ENCODE assay signal across 10 mouse cellular contexts in the genomic region with DNA sequence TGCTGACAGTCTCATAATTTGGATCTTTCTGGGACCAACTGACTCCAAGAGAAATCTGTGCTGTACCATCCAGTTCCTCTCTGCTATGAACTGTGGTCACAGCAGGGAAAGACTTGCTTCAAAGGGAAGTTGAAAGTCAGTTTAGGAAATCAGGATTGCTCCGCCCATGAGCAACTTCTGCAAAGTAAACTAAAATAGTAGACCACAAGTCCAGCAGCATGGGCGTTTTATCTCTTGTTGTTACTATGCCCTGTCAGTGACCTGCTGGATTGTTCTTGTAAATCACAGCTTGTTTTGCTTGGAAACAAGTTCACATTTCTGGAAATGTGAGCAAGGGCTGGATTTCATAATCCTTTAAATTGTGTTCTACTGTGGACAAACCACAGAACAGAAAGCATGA. TPM values are rescaled to one million over a fixed set of nuclear protein-coding genes. Genes with fewer than 3 reads are reported as not detected.
DNase-seq lines count a peak whose midpoint lies in the region; ATAC-seq and TF ChIP-seq lines count a peak whose summit lies in the region.
"Had no signal": no experiment of that assay in that cellular context is flagged by ENCODE, and none has a peak within 500 bp of the region (broad histone marks: within the 10 kb centered on the region; RNA-seq: fewer than 3 reads in every experiment).

No protein-coding gene starts in this region.

- TF ChIP-seq EP300 in MEL (IDR thresholded peaks at IDR 0.05; ENCODE audit: low read depth in 1 of 2, low read length in 2 of 2): no peak

- TF ChIP-seq RAD21 in MEL (IDR thresholded peaks at IDR 0.05; ENCODE audit: low read depth, low read length): no peak

- H3K9ac ChIP-seq in embryonic facial prominence, embryonic 14.5 days (ENCODE audit: low read depth, low read length): no peak overlapping the region
- H3K9ac ChIP-seq in MEL (ENCODE audit: control insufficient read depth, low read depth, low read length, poor library complexity, severe bottlenecking): no peak overlapping the region
- H3K9ac ChIP-seq in heart, embryonic 15.5 days: no peak overlapping the region
- H3K9ac ChIP-seq in liver, embryonic 15.5 days: no peak overlapping the region
- H3K9ac ChIP-seq in midbrain, embryonic 13.5 days (replicated peaks): no peak overlapping the region
- H3K9ac ChIP-seq: embryonic facial prominence, embryonic 12.5 days had no signal

- H3K36me3 ChIP-seq in embryonic facial prominence, embryonic 14.5 days (ENCODE audit: control insufficient read depth, insufficient read depth, low read length): no peaks in the 10 kb centered on the region
- H3K36me3 ChIP-seq in embryonic facial prominence, embryonic 10.5 days (replicated peaks): no peaks in the 10 kb centered on the region
- no peaks in the 10 kb centered on the region for H3K36me3 ChIP-seq in MEL (ENCODE audit: control insufficient read depth in 1 of 2, insufficient read depth in 2 of 2, low read length in 2 of 2)
- H3K36me3 ChIP-seq in heart, embryonic 15.5 days: no peaks in the 10 kb centered on the region
- no peaks in the 10 kb centered on the region for H3K36me3 ChIP-seq in liver, embryonic 15.5 days (replicated peaks)
- no peaks in the 10 kb centered on the region for H3K36me3 ChIP-seq in midbrain, embryonic 13.5 days
- H3K36me3 ChIP-seq: embryonic facial prominence, embryonic 12.5 days had no signal

- DNase-seq in embryonic facial prominence, embryonic 14.5 days (ENCODE audit: low spot score): peak; percentile 82
- no peak for DNase-seq in embryonic facial prominence, embryonic 10.5 days (ENCODE audit: low spot score)
- peak; percentile 25 for DNase-seq in MEL (ENCODE audit: low read depth, low spot score)
- no peak for DNase-seq in frontal cortex, postnatal 14 days (ENCODE audit: low spot score in 2 of 2)
- no peak for DNase-seq in cerebellum, adult 18-20 months

- H3K27me3 ChIP-seq in embryonic facial prominence, embryonic 14.5 days (replicated peaks; ENCODE audit: control insufficient read depth, insufficient read depth, low read length): no peaks in the 10 kb centered on the region
- no peaks in the 10 kb centered on the region for H3K27me3 ChIP-seq in embryonic facial prominence, embryonic 10.5 days (replicated peaks; ENCODE audit: low read depth, poor library complexity, severe bottlenecking)
- no peaks in the 10 kb centered on the region for H3K27me3 ChIP-seq in MEL (ENCODE audit: control insufficient read depth in 1 of 2, insufficient read depth in 2 of 2, low read length in 2 of 2)
- H3K27me3 ChIP-seq in heart, embryonic 15.5 days: no peaks in the 10 kb centered on the region
- no peaks in the 10 kb centered on the region for H3K27me3 ChIP-seq in liver, embryonic 15.5 days
- H3K27me3 ChIP-seq in midbrain, embryonic 13.5 days: no peaks in the 10 kb centered on the region
- H3K27me3 ChIP-seq: embryonic facial prominence, embryonic 12.5 days; megakaryocyte, embryonic 14.5 days had no signal

- no peak for TF ChIP-seq POLR2A in MEL (IDR thresholded peaks at IDR 0.05; ENCODE audit: control insufficient read depth in 1 of 2, insufficient read depth in 1 of 2, low read depth in 1 of 2, low read length in 2 of 2, poor library complexity in 1 of 2)

- 0 out of 2 replicates have a peak, but pooled peaks have one; percentile 15 for ATAC-seq in embryonic facial prominence, embryonic 14.5 days (ENCODE audit: low read depth)
- ATAC-seq in heart, embryonic 15.5 days (replicated peaks; ENCODE audit: insufficient number of reproducible peaks, insufficient read depth, low FRiP score, low read depth): 0 out of 2 replicates have a peak, but pooled peaks have one; percentile 47
- ATAC-seq in liver, embryonic 15.5 days (ENCODE audit: insufficient read depth): peak; percentile 79
- no peak for ATAC-seq in midbrain, embryonic 13.5 days

- no peak overlapping the region; the same call in 1 of the 2 replicates for H3K27ac ChIP-seq in embryonic facial prominence, embryonic 14.5 days (replicated peaks; ENCODE audit: low read depth, low read length)
- H3K27ac ChIP-seq in embryonic facial prominence, embryonic 10.5 days (replicated peaks): no peak overlapping the region
- H3K27ac ChIP-seq in MEL (ENCODE audit: control insufficient read depth, low read depth, low read length): no peak overlapping the region
- H3K27ac ChIP-seq in heart, embryonic 15.5 days: peak overlapping the region; percentile 14; the same call in 1 of the 2 replicates
- 0 out of 2 replicates have a peak overlapping the region, but pooled peaks have one; percentile 33 for H3K27ac ChIP-seq in liver, embryonic 15.5 days (replicated peaks)
- no peak overlapping the region for H3K27ac ChIP-seq in midbrain, embryonic 13.5 days
- H3K27ac ChIP-seq: embryonic facial prominence, embryonic 12.5 days had no signal

- H3K4me3 ChIP-seq in embryonic facial prominence, embryonic 14.5 days (ENCODE audit: low read depth, low read length): no peak overlapping the region
- H3K4me3 ChIP-seq in embryonic facial prominence, embryonic 10.5 days: no peak overlapping the region
- no peak overlapping the region for H3K4me3 ChIP-seq in MEL (ENCODE audit: control insufficient read depth in 1 of 2, insufficient read depth in 1 of 2, low read depth in 2 of 2, low read length in 2 of 2)
- H3K4me3 ChIP-seq in heart, embryonic 15.5 days: no peak overlapping the region
- peak overlapping the region; percentile 10; the same call in 1 of the 2 replicates for H3K4me3 ChIP-seq in liver, embryonic 15.5 days (replicated peaks)
- no peak overlapping the region for H3K4me3 ChIP-seq in midbrain, embryonic 13.5 days (replicated peaks)
- H3K4me3 ChIP-seq: embryonic facial prominence, embryonic 12.5 days; megakaryocyte, embryonic 14.5 days had no signal

- no peak for TF ChIP-seq CTCF in MEL (IDR thresholded peaks at IDR 0.05 in 2 of 3, conservative IDR thresholded peaks at IDR 0.05 in 1 of 3; ENCODE audit: control insufficient read depth in 1 of 3, insufficient read depth in 1 of 3, low read depth in 2 of 3, low read length in 3 of 3, poor library complexity in 1 of 3, severe bottlenecking in 1 of 3)

- 34% methylated on average over 2 of the region's 2 CpGs for WGBS in embryonic facial prominence, embryonic 14.5 days
- 66% methylated on average over 2 of the region's 2 CpGs for WGBS in embryonic facial prominence, embryonic 10.5 days
- WGBS in heart, embryonic 15.5 days: 25% methylated on average over 2 of the region's 2 CpGs
- 5% methylated on average over 2 of the region's 2 CpGs for WGBS in liver, embryonic 15.5 days (ENCODE audit: insufficient replicate concordance)
- 67% methylated on average over 2 of the region's 2 CpGs for WGBS in midbrain, embryonic 13.5 days

- no peaks in the 10 kb centered on the region for H3K9me3 ChIP-seq in embryonic facial prominence, embryonic 14.5 days (ENCODE audit: control insufficient read depth, low read length)
- H3K9me3 ChIP-seq in embryonic facial prominence, embryonic 10.5 days: no peaks in the 10 kb centered on the region
- no peaks in the 10 kb centered on the region for H3K9me3 ChIP-seq in MEL (replicated peaks; ENCODE audit: insufficient read depth, low read length)
- H3K9me3 ChIP-seq in heart, embryonic 15.5 days (replicated peaks): no peaks in the 10 kb centered on the region
- no peaks in the 10 kb centered on the region for H3K9me3 ChIP-seq in liver, embryonic 15.5 days (replicated peaks)
- no peaks in the 10 kb centered on the region for H3K9me3 ChIP-seq in midbrain, embryonic 13.5 days
- H3K9me3 ChIP-seq: embryonic facial prominence, embryonic 12.5 days; megakaryocyte, embryonic 14.5 days had no signal

- H3K4me2 ChIP-seq in embryonic facial prominence, embryonic 14.5 days (ENCODE audit: low read depth, low read length): no peak overlapping the region
- H3K4me2 ChIP-seq in heart, embryonic 15.5 days: peak overlapping the region; percentile 20; the same call in 1 of the 2 replicates
- no peak overlapping the region for H3K4me2 ChIP-seq in liver, embryonic 15.5 days
- H3K4me2 ChIP-seq in midbrain, embryonic 13.5 days (replicated peaks): no peak overlapping the region
- H3K4me2 ChIP-seq: embryonic facial prominence, embryonic 12.5 days had no signal

- no peaks in the 10 kb centered on the region for H3K79me2 ChIP-seq in MEL (ENCODE audit: control insufficient read depth, insufficient read depth, low read length, poor library complexity)

- no peaks in the 10 kb centered on the region for H3K4me1 ChIP-seq in embryonic facial prominence, embryonic 14.5 days (ENCODE audit: control insufficient read depth, insufficient read depth, low read length)
- H3K4me1 ChIP-seq in embryonic facial prominence, embryonic 10.5 days: no peaks in the 10 kb centered on the region
- no peaks in the 10 kb centered on the region for H3K4me1 ChIP-seq in MEL (ENCODE audit: control insufficient read depth in 1 of 2, insufficient read depth in 2 of 2, low read length in 2 of 2)
- no peaks in the 10 kb centered on the region for H3K4me1 ChIP-seq in heart, embryonic 15.5 days (replicated peaks)
- H3K4me1 ChIP-seq in liver, embryonic 15.5 days (replicated peaks): no peaks in the 10 kb centered on the region
- H3K4me1 ChIP-seq in midbrain, embryonic 13.5 days (replicated peaks): no peaks in the 10 kb centered on the region
- H3K4me1 ChIP-seq: embryonic facial prominence, embryonic 12.5 days; megakaryocyte, embryonic 14.5 days had no signal

TF ChIP-seq in MEL, 35 proteins besides CTCF, POLR2A, EP300 and RAD21:
- TF ChIP-seq RCOR1 (IDR thresholded peaks at IDR 0.05; ENCODE audit: low read depth, low read length): peak; percentile 60; the same call in 1 of the 2 replicates
- no peak for TF ChIP-seq ZNF384 (IDR thresholded peaks at IDR 0.05; ENCODE audit: low read depth, low read length)
TF ChIP-seq in MEL: peak in this region for 1.

RNA-seq across cellular contexts. Expression of a gene that starts 0.4 kb away (rescaled TPM):
- 22.2 and 36.2 TPM in 2 replicates for polyA plus RNA-seq in embryonic facial prominence, embryonic 14.5 days (2014; fragmentation: Nextera tagmentation; extraction: Ambion mirVana)
- 1.5 TPM in 2 replicates for polyA plus RNA-seq in embryonic facial prominence, embryonic 10.5 days (2016; fragmentation: Nextera tagmentation; extraction: Ambion mirVana)
- total RNA-seq in MEL (2012; rRNA removed): not detected in 2 replicates
- not detected for polyA plus RNA-seq in MEL (2012; ENCODE audit: insufficient read depth in 1 of 2, insufficient read length in 2 of 2, low read depth in 1 of 2, low replicate concordance in 2 of 2, missing spikeins in 1 of 2)
- polyA plus RNA-seq in heart, embryonic 15.5 days (2015; fragmentation: Nextera tagmentation; extraction: Ambion mirVana): 26.8 and 27.3 TPM in 2 replicates
- 15.8 and 17.1 TPM in 2 replicates for polyA plus RNA-seq in liver, embryonic 15.5 days (2015; fragmentation: Nextera tagmentation; extraction: Ambion mirVana)
- 10.2 and 11.4 TPM in 2 replicates for polyA plus RNA-seq in midbrain, embryonic 13.5 days (2015; fragmentation: Nextera tagmentation; extraction: Ambion mirVana)

Comparison
In these comparisons a context has a peak if more than half of its experiments do, and no peak if none do; other contexts are left out.
1. DNase-seq: peak in embryonic facial prominence, embryonic 14.5 days (single experiment) and MEL (single experiment); none in embryonic facial prominence, embryonic 10.5 days (single experiment), frontal cortex, postnatal 14 days (0 of 2) and cerebellum, adult 18-20 months (0 of 2).
2. H3K27ac ChIP-seq: peak in heart, embryonic 15.5 days (single experiment) and liver, embryonic 15.5 days (single experiment); none in embryonic facial prominence, embryonic 14.5 days (single experiment), embryonic facial prominence, embryonic 10.5 days (single experiment), MEL (single experiment) and midbrain, embryonic 13.5 days (single experiment).